Mouse (Mus musculus): ENCODE results near the gene Slc36a1.

DNA sequence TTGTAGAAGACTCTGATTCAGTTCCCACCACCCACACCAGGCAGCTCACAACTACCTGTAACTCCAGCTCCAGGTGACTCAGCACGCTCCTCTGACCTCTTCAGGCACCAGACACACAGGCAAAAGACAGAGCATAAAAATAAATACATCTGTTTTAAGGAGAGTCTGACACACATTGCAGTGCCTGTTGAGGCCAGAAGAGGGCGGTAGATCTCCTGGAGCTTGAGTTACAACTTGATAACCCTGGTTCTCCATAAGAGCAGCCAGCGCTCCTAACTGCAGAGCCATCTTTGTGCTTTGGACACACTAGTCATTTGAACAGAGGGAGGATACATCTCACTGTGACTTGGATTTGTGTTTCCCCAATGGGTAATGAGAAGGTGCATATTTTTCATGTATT, 39.4 kb upstream of the Slc36a1 start:
- TF ChIP-seq CTCF (IDR thresholded peaks at IDR 0.05; ENCODE audit: low read depth, low read length), result peak; percentile 55
- TF ChIP-seq EP300 (IDR thresholded peaks at IDR 0.05; ENCODE audit: insufficient read depth, low read depth, low read length), result no peak

Data from ES-Bruce4 (cell line).